Mouse (Mus musculus) hindbrain, embryonic 14.5 days (tissue): Measurements from ENCODE around the gene Scgb1a1. TPM values are rescaled to one million over a fixed set of nuclear protein-coding genes. Genes with fewer than 3 reads are reported as not detected.

ENCODE experiments used
- ATAC-seq: fragments of 200-750 bp; cut with Nextera tagmentation; 2 replicates; pipeline ENCODE4 v1.8.0; 2017; ENCODE audit warnings: moderate number of reproducible peaks, mild to moderate bottlenecking, moderate TSS enrichment, moderate library complexity; ENCODE audit not compliant: low FRiP score
- DNase-seq: peaks from one replicate; pipeline ENCODE4 v3.0.0-alpha.2; 2015; ENCODE audit warnings: low spot score
- H3K27ac ChIP-seq: fragments of 300-500 bp; sonication (generic); 2 replicates; pipeline ENCODE4 v1.5.1; 2014; ENCODE audit warnings: mild to moderate bottlenecking, moderate library complexity
- H3K27me3 ChIP-seq: fragments of 300-500 bp; sonication (generic); 2 replicates; pipeline ENCODE4 v1.6.1; 2014; ENCODE audit warnings: mild to moderate bottlenecking, low read length, mixed read lengths; ENCODE audit not compliant: control insufficient read depth, insufficient read depth
- H3K36me3 ChIP-seq: fragments of 300-500 bp; sonication (generic); replicated peaks from 2 replicates; pipeline ENCODE4 v1.6.1; 2014; ENCODE audit not compliant: control insufficient read depth, insufficient read depth
- H3K4me1 ChIP-seq: fragments of 300-500 bp; sonication (generic); replicated peaks from 2 replicates; pipeline ENCODE4 v1.6.1; 2014; ENCODE audit warnings: antibody characterized with exemption, low read length, mixed read lengths; ENCODE audit not compliant: control insufficient read depth, insufficient read depth
- H3K4me2 ChIP-seq: fragments of 300-500 bp; sonication (generic); replicated peaks from 2 replicates; pipeline ENCODE4 v1.6.1; 2014; ENCODE audit warnings: mild to moderate bottlenecking, moderate library complexity
- H3K4me3 ChIP-seq: fragments of 300-500 bp; sonication (generic); replicated peaks from 2 replicates; pipeline ENCODE4 v1.5.1; 2014; ENCODE audit warnings: mild to moderate bottlenecking, low read length
- H3K9ac ChIP-seq: fragments of 300-500 bp; sonication (generic); 2 replicates; pipeline ENCODE4 v1.6.1; 2014
- H3K9me3 ChIP-seq: fragments of 300-500 bp; sonication (generic); 2 replicates; pipeline ENCODE4 v1.6.1; 2016; ENCODE audit warnings: low read length; ENCODE audit not compliant: control insufficient read depth
- WGBS: fragments of 180-500 bp; shearing (Covaris S2); extraction: QIAGEN DNeasy Blood & Tissue Kit; methylation state at CpG from one replicate; pipeline ENCODE4 v1.1.7; 2014; 5-methylcytosine and 5-hydroxymethylcytosine counted together
- polyA plus RNA-seq: library from polyadenylated mRNA; unstranded; fragments of >200 nt; fragmentation: Nextera tagmentation; extraction: Ambion mirVana; gene quantifications from 2 replicates; pipeline ENCODE4 v1.2.1, GENCODE M21; 2014

Gene Scgb1a1
- polyA plus RNA-seq, 1 experiment from 2014 or later = not detected

DNA sequence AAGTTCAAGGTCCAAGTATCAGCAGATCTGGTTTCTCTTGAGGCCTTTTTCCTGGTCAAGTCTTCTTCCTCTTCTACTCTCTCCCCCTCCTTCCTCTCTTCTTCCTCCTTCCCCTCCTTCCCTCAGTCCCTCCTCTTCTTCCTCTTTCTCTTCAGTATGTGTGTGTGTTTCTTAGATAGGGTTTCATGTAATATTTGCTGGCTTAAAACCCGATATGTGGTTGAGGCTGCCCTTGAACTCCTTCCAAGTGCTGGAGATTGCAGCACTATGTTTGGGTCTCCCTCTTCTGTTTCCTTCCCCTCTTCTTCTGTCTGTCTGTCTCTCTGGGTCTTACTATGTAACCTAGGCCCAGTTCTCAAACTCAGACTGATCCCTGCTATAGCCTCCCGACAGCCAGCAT, 24.9 kb downstream of the Scgb1a1 start:
- ATAC-seq (no peak), DNase-seq (no peak)
- Histone ChIP-seq H3K9me3 (no peaks in the 10 kb centered on the region), H3K4me3 (no peak overlapping the region), H3K27me3 (no peaks in the 10 kb centered on the region), H3K4me1 (peaks cover 5% of the 10 kb centered on the region), H3K27ac (no peak overlapping the region), H3K4me2 (no peak overlapping the region), H3K36me3 (no peaks in the 10 kb centered on the region), H3K9ac (no peak overlapping the region)
- WGBS = 100% methylated on average over 2 of the region's 2 CpGs

DNA sequence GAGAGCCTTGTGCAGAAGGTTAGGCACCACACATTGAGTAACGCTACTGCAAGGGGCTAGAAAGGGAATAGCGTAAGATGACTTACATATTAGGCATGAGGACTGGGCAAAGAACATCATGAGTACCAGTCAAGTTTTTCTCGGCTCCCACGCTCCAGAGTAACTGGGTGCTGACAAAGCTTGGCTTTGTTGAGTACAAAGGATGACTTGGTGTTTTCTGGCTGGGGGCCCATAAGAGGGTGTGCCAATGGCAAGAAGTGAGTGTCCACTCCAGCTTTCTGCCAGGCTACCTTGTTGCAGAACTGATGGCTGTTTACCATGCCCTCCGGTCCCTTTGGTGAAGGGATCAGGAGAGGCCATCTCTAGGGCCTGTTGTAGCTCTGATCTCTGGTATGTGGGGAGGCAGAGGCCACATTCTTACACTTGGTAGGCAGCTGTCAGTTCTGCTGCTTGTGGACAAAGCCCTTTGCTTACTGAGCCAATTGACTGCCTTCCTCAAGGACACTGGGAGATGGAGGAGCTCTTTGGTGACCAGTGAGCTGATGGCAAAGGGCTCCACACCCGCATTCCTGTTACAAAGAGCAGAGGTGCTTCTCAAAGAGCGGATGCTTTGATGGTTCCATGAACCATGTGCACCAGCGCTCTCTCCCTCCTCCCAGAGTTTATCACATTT, 26.4 kb downstream of the Scgb1a1 start:
- Histone ChIP-seq H3K9ac (no peak overlapping the region), H3K27me3 (no peaks in the 10 kb centered on the region), H3K27ac (no peak overlapping the region), H3K4me2 (no peak overlapping the region), H3K4me1 (peaks cover 1% of the 10 kb centered on the region; the same call in 1 of the 2 replicates), H3K9me3 (no peaks in the 10 kb centered on the region), H3K4me3 (no peak overlapping the region), H3K36me3 (no peaks in the 10 kb centered on the region)
- no peak for DNase-seq
- WGBS = 80% methylated on average over 8 of the region's 8 CpGs
- ATAC-seq = no peak

DNA sequence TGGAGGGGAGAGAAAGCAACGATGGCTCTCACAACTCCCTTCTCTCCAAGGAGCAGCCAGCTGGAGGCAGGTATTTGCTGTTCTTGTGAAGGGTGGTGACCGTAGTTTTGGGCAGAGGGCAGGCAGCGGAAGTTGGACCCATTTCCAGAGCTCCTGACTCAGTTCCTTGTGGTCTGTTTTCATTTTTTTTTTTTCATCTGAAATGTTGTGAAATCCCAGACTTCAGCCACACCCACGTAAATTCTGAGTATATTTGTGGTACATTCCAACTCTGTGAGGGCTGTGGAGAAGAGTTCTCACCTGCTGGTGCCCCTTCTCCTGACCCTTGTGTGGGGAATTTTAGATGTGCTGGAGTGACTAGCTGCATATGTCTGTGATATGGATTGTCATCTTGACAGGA, 27.7 kb downstream of the Scgb1a1 start:
- no peak for ATAC-seq
- H3K9me3 ChIP-seq = no peaks in the 10 kb centered on the region
- H3K4me2 ChIP-seq = no peak overlapping the region
- H3K4me1 ChIP-seq = no peaks in the 10 kb centered on the region
- H3K9ac ChIP-seq = no peak overlapping the region
- no peaks in the 10 kb centered on the region for H3K36me3 ChIP-seq
- no peak overlapping the region for H3K27ac ChIP-seq
- no peak overlapping the region for H3K4me3 ChIP-seq
- H3K27me3 ChIP-seq = no peaks in the 10 kb centered on the region
- no peak for DNase-seq
- WGBS = 75% methylated on average over 4 of the region's 4 CpGs

DNA sequence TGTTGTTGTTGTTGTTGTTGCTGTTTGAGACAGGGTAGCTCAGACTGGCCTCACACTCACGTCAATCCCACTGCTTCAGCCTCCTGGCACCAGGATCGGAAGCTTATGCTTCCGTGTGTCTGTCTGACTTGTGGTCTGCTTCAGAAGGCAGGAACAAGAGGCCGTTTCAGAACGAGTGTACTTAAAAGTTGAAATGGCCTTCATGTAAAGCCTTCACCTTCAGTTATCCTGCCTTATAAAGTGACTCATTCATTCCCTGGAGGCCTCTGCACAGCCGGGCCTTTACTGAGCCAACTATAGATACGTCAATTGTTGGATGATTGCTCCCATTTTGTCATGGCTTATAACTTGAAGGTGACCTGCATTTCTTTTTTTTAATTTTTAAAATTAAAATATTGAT, 28.4 kb downstream of the Scgb1a1 start:
- DNase-seq (no peak), ATAC-seq (no peak)
- no peaks in the 10 kb centered on the region for H3K9me3 ChIP-seq
- H3K9ac ChIP-seq = no peak overlapping the region
- H3K4me2 ChIP-seq = no peak overlapping the region
- H3K4me1 ChIP-seq = no peaks in the 10 kb centered on the region
- WGBS = 87% methylated on average over 7 of the region's 7 CpGs
- no peaks in the 10 kb centered on the region for H3K36me3 ChIP-seq
- H3K27ac ChIP-seq = no peak overlapping the region
- H3K27me3 ChIP-seq = no peaks in the 10 kb centered on the region
- no peak overlapping the region for H3K4me3 ChIP-seq

DNA sequence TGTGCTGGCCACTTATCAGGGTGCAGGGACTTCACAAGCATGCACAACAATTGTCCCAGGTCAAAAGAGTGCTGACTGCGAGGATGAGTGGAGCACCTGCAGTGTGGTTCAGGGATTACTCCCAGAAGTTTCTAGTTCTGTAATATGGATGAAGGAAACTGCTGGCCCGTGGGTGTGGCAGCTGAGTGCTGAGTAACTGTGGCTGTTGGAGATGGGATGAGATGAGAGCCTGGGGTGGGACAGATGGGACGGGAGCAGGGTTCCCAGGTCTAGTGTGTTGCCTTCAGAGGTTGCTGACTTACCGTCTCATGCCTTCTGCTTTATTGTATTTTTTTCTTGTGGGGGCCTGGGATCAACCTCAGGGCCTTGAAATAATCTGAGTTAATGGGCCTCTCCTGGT, 28.8 kb downstream of the Scgb1a1 start:
- WGBS = 90% methylated on average over 4 of the region's 4 CpGs
- H3K4me1 ChIP-seq = no peaks in the 10 kb centered on the region

DNA sequence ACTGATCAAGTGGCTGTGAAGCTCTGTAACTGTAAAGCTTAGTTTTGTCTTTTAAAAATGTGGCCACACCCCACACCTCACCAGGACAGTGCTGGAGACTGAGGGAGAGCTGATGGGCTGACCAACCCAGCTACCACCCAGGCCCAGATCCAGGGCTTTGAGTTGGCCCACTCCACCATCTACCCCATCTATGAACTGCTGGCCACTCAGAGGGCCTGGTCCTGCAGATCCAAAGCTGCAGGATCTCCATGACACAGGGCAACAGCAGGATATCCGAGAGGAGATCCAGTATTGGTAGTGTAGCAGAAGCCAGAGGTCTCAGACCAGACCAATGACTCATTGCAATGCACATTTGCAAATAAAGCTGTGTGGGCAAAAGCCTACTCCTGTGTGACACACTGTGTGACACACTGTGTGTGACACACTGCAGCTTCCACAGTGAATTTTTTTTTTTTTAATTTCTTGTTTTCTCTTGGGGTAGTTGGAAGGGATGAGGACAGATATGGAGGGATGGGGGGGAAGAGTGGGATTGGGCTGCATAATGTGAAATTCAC, 29.4 kb downstream of the Scgb1a1 start:
- 89% methylated on average over 1 of the region's 1 CpGs for WGBS
- Histone ChIP-seq H3K27me3 (no peaks in the 10 kb centered on the region), H3K9me3 (no peaks in the 10 kb centered on the region), H3K4me1 (no peaks in the 10 kb centered on the region), H3K9ac (no peak overlapping the region), H3K4me2 (no peak overlapping the region), H3K27ac (no peak overlapping the region), H3K36me3 (no peaks in the 10 kb centered on the region), H3K4me3 (no peak overlapping the region)
- DNase-seq = no peak
- no peak for ATAC-seq

More for the DNA sequence above, 28.8 kb downstream of the Scgb1a1 start:
- Histone ChIP-seq H3K4me2 (no peak overlapping the region), H3K36me3 (no peaks in the 10 kb centered on the region), H3K9me3 (no peaks in the 10 kb centered on the region), H3K27me3 (no peaks in the 10 kb centered on the region), H3K9ac (no peak overlapping the region), H3K27ac (no peak overlapping the region), H3K4me3 (no peak overlapping the region)
- no peak for ATAC-seq
- DNase-seq = no peak

DNA sequence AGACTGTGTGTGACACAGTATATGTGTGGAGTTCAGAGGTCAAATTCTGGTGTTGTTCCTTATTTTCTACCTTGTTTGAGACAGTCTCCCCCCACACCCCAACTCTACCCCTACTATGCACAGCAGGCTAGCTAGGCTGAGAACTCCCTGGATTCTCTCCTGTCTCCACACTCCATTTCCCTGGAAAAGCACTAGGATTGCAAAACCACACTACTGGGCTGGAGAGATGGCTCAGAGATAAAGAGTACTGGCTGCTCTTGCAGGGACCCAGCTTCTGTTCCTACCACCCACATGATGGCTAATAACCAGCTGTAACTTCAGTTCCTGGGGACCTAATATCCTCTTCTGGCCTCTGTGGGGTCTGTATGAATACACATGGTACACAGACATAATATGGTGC, 30.1 kb downstream of the Scgb1a1 start:
- H3K4me2 ChIP-seq = no peak overlapping the region
- H3K27me3 ChIP-seq = no peaks in the 10 kb centered on the region
- H3K36me3 ChIP-seq = no peaks in the 10 kb centered on the region
- no peak overlapping the region for H3K27ac ChIP-seq
- ATAC-seq = no peak
- no peak for DNase-seq
- no peak overlapping the region for H3K9ac ChIP-seq
- no peak overlapping the region for H3K4me3 ChIP-seq
- H3K9me3 ChIP-seq = no peaks in the 10 kb centered on the region
- no peaks in the 10 kb centered on the region for H3K4me1 ChIP-seq

DNA sequence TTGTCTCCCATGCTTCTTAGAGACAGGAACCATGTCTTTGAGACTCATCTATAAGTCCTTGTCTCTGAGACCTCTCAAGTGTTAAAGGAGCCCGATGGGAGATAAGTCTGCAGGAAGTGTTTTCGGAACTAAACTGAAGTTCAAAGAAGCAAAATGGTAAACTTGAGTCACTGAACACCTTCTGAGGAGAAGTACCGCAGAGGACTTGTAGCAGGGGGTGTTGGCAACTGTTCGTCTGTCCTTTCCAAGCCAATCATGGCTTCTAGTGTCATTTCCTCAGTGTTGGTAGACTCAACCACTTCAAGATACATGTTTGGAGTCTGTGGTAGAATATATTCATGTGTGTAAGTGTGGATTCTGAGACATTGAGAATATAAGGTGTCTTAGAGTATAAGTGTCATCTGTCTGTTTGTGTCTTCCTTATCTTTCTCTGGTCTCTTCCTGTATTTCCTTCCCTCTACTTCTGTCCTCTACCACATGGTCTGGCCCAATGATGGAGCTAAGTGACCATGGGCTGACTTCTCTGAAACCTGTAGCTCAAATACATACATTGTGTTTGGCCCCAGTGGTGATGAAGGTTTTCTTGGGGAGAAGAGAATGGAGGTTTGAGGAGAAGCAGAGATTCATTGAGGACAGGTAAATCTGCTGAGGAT, 31.9 kb downstream of the Scgb1a1 start:
- DNase-seq = no peak
- no peak for ATAC-seq

DNA sequence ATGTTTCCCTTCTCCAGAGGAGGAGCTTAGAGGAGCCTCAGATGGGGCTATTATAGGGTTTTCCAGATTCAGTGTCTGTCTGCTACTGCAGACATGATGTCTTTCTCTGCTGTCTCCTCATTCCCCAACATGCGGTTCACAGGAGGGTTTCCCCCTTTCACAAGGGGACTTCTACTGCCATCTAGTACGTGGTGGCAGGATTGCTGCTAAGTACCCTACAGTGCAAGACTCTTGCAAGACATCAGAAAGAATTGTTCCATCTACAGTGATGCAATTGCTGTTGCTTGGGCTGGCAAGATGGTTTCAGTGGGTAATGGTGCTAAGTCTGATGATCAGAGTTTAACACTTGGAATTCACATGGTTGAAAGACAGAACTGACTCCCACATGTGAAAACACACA, 32.6 kb downstream of the Scgb1a1 start:
- WGBS = 24% methylated on average over 2 of the region's 2 CpGs
- Histone ChIP-seq H3K9ac (no peak overlapping the region), H3K27ac (no peak overlapping the region), H3K36me3 (no peaks in the 10 kb centered on the region), H3K4me2 (no peak overlapping the region), H3K4me3 (no peak overlapping the region), H3K9me3 (no peaks in the 10 kb centered on the region), H3K4me1 (no peaks in the 10 kb centered on the region), H3K27me3 (no peaks in the 10 kb centered on the region)
- ATAC-seq = no peak
- DNase-seq = no peak

More for the DNA sequence above, 31.9 kb downstream of the Scgb1a1 start:
- no peak overlapping the region for H3K4me3 ChIP-seq
- H3K9ac ChIP-seq = no peak overlapping the region
- H3K4me2 ChIP-seq = no peak overlapping the region
- no peaks in the 10 kb centered on the region for H3K4me1 ChIP-seq
- H3K9me3 ChIP-seq = no peaks in the 10 kb centered on the region
- 92% methylated on average over 4 of the region's 4 CpGs for WGBS
- no peak overlapping the region for H3K27ac ChIP-seq
- H3K27me3 ChIP-seq = no peaks in the 10 kb centered on the region
- no peaks in the 10 kb centered on the region for H3K36me3 ChIP-seq
